Mouse (Mus musculus) lung, embryonic 16.5 days (tissue): ENCODE measurements around the gene Tex101. TPM values are rescaled to one million over a fixed set of nuclear protein-coding genes. Genes with fewer than 3 reads are reported as not detected.
"Not testable (repeated sequence)": the region's sequence is repeated elsewhere in the genome, so short reads cannot be mapped to it uniquely, and the experiment has no call there.

Experiments used
- ATAC-seq: fragments of 200-750 bp; cut with Nextera tagmentation; 2 replicates; pipeline ENCODE4 v1.8.0; 2017; ENCODE audit warnings: low read depth, mild to moderate bottlenecking, moderate library complexity
- H3K27ac ChIP-seq: fragments of 300-500 bp; sonication (generic); 2 replicates; pipeline ENCODE4 v1.5.1; 2014; ENCODE audit warnings: mild to moderate bottlenecking, control low read depth, low read length
- H3K27me3 ChIP-seq: fragments of 300-500 bp; sonication (generic); 2 replicates; pipeline ENCODE4 v1.6.1; 2014; ENCODE audit warnings: low read depth, low read length, mixed read lengths; ENCODE audit not compliant: control insufficient read depth, insufficient read depth
- H3K36me3 ChIP-seq: fragments of 300-500 bp; sonication (generic); 2 replicates; pipeline ENCODE4 v1.6.1; 2014; ENCODE audit warnings: low read length; ENCODE audit not compliant: control insufficient read depth, insufficient read depth
- H3K4me1 ChIP-seq: fragments of 300-500 bp; sonication (generic); replicated peaks from 2 replicates; pipeline ENCODE4 v1.6.1; 2014; ENCODE audit warnings: low read length, mixed read lengths; ENCODE audit not compliant: control insufficient read depth, insufficient read depth
- H3K4me2 ChIP-seq: fragments of 300-500 bp; sonication (generic); 2 replicates; pipeline ENCODE4 v1.6.1; 2014; ENCODE audit warnings: low read depth, low read length, control low read depth
- H3K4me3 ChIP-seq: fragments of 300-500 bp; sonication (generic); 2 replicates; pipeline ENCODE4 v1.5.1; 2014; ENCODE audit warnings: mild to moderate bottlenecking, low read length, control low read depth
- H3K9ac ChIP-seq: fragments of 300-500 bp; sonication (generic); 2 replicates; pipeline ENCODE4 v1.6.1; 2014; ENCODE audit warnings: low read length, control low read depth
- H3K9me3 ChIP-seq: fragments of 300-500 bp; sonication (generic); 2 replicates; pipeline ENCODE4 v1.6.1; 2016; ENCODE audit warnings: low read length; ENCODE audit not compliant: control insufficient read depth
- WGBS: fragments of 180-500 bp; shearing (Covaris S2); extraction: QIAGEN DNeasy Blood & Tissue Kit; methylation state at CpG from one replicate; pipeline ENCODE4 v1.1.7; 2014; 5-methylcytosine and 5-hydroxymethylcytosine counted together
- polyA plus RNA-seq: library from polyadenylated mRNA; unstranded; fragments of >200 nt; fragmentation: Nextera tagmentation; extraction: Ambion mirVana; gene quantifications from 2 replicates; pipeline ENCODE4 v1.2.1, GENCODE M21; 2015

Gene Tex101
- polyA plus RNA-seq, 1 experiment from 2014 or later, result not detected

GRCm38 (mm10) chr7:24621193-24621592 lies 55.3 kb downstream of the Tex101 start:
- no peak overlapping the region for H3K9ac ChIP-seq
- H3K27me3 ChIP-seq, result no peaks in the 10 kb centered on the region
- no peaks in the 10 kb centered on the region for H3K4me1 ChIP-seq
- H3K27ac ChIP-seq, result no peak overlapping the region
- no peak for ATAC-seq
- WGBS, result 78% methylated on average over 3 of the region's 3 CpGs
- H3K4me3 ChIP-seq, result no peak overlapping the region
- H3K36me3 ChIP-seq, result no peaks in the 10 kb centered on the region; the same call in 1 of the 2 replicates
- H3K9me3 ChIP-seq, result peaks cover 2% of the 10 kb centered on the region; the same call in 1 of the 2 replicates
- H3K4me2 ChIP-seq, result no peak overlapping the region

- ATAC-seq, result no peak
- no peak overlapping the region for H3K4me2 ChIP-seq
- H3K27ac ChIP-seq, result no peak overlapping the region
- no peaks in the 10 kb centered on the region; the same call in 1 of the 2 replicates for H3K36me3 ChIP-seq
- H3K9me3 ChIP-seq, result peaks cover 2% of the 10 kb centered on the region; the same call in 1 of the 2 replicates
- no peak overlapping the region for H3K9ac ChIP-seq
- 53% methylated on average over 13 of the region's 13 CpGs for WGBS
- no peaks in the 10 kb centered on the region for H3K4me1 ChIP-seq
- H3K4me3 ChIP-seq, result no peak overlapping the region
- H3K27me3 ChIP-seq, result no peaks in the 10 kb centered on the region
Observed at GRCm38 (mm10) chr7:24619671-24620397, 56.6 kb downstream of the Tex101 start.

GRCm38 (mm10) chr7:24618374-24618773 lies 58.1 kb downstream of the Tex101 start:
- not testable (repeated sequence) for H3K36me3 ChIP-seq, H3K4me1 ChIP-seq, H3K4me2 ChIP-seq, H3K9me3 ChIP-seq, ATAC-seq, H3K27ac ChIP-seq, H3K9ac ChIP-seq, H3K27me3 ChIP-seq, H3K4me3 ChIP-seq
- WGBS, result 90% methylated on average over 8 of the region's 8 CpGs

Other genes starting within 250 kb of the Tex101 start
- not detected in 2 replicates for gene Irgc1, start 224.4 kb downstream of the Tex101 start, polyA plus RNA-seq
- 17.6 and 19.7 TPM in 2 replicates for gene Plaur, start 214.2 kb downstream of the Tex101 start, polyA plus RNA-seq
- 1.4 and 1.8 TPM in 2 replicates for gene Cadm4, start 194.7 kb downstream of the Tex101 start, polyA plus RNA-seq
- 30.4 and 31.8 TPM in 2 replicates for gene Zfp428, start 169.7 kb downstream of the Tex101 start, polyA plus RNA-seq
- 0.33 and 0.43 TPM in 2 replicates for gene AC161166.1, start 164.2 kb downstream of the Tex101 start, polyA plus RNA-seq
- gene Irgq, start 146.0 kb downstream of the Tex101 start, polyA plus RNA-seq, result 5.6 and 6.5 TPM in 2 replicates
- 0.25 and 0.52 TPM in 2 replicates for gene Pinlyp, start 130.6 kb downstream of the Tex101 start, polyA plus RNA-seq
- gene Xrcc1, start 130.4 kb downstream of the Tex101 start, polyA plus RNA-seq, result 112 TPM in 2 replicates
- 21.9 and 22.4 TPM in 2 replicates for gene Ethe1, start 89.1 kb downstream of the Tex101 start, polyA plus RNA-seq
- gene Zfp575, start 89.0 kb downstream of the Tex101 start, polyA plus RNA-seq, result 2.2 and 2.3 TPM in 2 replicates
- 0.15 and 0.21 TPM in 2 replicates for gene Phldb3, start 65.9 kb downstream of the Tex101 start, polyA plus RNA-seq
- gene Lypd3, start 40.1 kb downstream of the Tex101 start, polyA plus RNA-seq, result 0.26 and 0.92 TPM in 2 replicates
- not detected in 2 replicates for gene BC049730, start 32.6 kb upstream of the Tex101 start, polyA plus RNA-seq
- gene Gm4763, start 50.2 kb upstream of the Tex101 start, polyA plus RNA-seq, result not detected in 2 replicates
- gene Cd177, start 83.6 kb upstream of the Tex101 start, polyA plus RNA-seq, result 1.5 and 1.8 TPM in 2 replicates
- not detected in 2 replicates for gene Ceacam10, start 100.5 kb upstream of the Tex101 start, polyA plus RNA-seq
- 19.5 and 20.6 TPM in 2 replicates for gene Gm9844, start 185.5 kb upstream of the Tex101 start, polyA plus RNA-seq
- not detected in 2 replicates for gene Lypd4, start 193.3 kb upstream of the Tex101 start, polyA plus RNA-seq
- not detected in 2 replicates for gene Dmrtc2, start 193.4 kb upstream of the Tex101 start, polyA plus RNA-seq
- gene Rps19, start 207.7 kb upstream of the Tex101 start, polyA plus RNA-seq, result 2,580 and 2,777 TPM in 2 replicates
- 0.62 and 0.78 TPM in 2 replicates for gene Cd79a, start 220.7 kb upstream of the Tex101 start, polyA plus RNA-seq
- gene Arhgef1, start 226.2 kb upstream of the Tex101 start, polyA plus RNA-seq, result 119 and 126 TPM in 2 replicates